Mouse (Mus musculus): Measurements from ENCODE around the gene Tmem131.

- TF ChIP-seq CTCF (IDR thresholded peaks at IDR 0.05; ENCODE audit: insufficient read depth, low read depth, low read length) (no peak), POLR2A (IDR thresholded peaks at IDR 0.05; ENCODE audit: insufficient read depth, low read depth, low read length) (no peak)
Observed at GRCm38 (mm10) chr1:36768786-36769185, 174.7 kb downstream of the Tmem131 start.
